Mouse (Mus musculus) megakaryocyte, adult 5-6 weeks (primary cell): Measurements from ENCODE around the gene Zfp174. TPM values are rescaled to one million over a fixed set of nuclear protein-coding genes. Genes with fewer than 3 reads are reported as not detected.

Experiments
- ATAC-seq: 2 replicates; pipeline ENCODE4 v1.8.0; 2016; ENCODE audit warnings: mild to moderate bottlenecking, inconsistent platforms; ENCODE audit not compliant: poor library complexity, severe bottlenecking
- total RNA-seq, 2 experiments: library from RNA; stranded (forward) in 1 of 2; stranded (reverse) in 1 of 2; fragments of 153-499, 151-499 nt in 1 of 2; fragments of 221-1000, 200-1000 nt in 1 of 2; gene quantifications; 2 replicates each; pipeline versions ENCODE4 v1.2.3 to v1.2.4; 2015 to 2017

The Zfp174 gene
- total RNA-seq, 2 experiments from 2014 or later, result 0.22 to 0.74 TPM

- no peak for ATAC-seq
Observed at GRCm38 (mm10) chr16:3876346-3876745, 29.3 kb downstream of the Zfp174 start.

- ATAC-seq, result peak; percentile 99
Observed at GRCm38 (mm10) chr16:3884201-3885064, 37.4 kb downstream of the Zfp174 start, which contains the start of the genes Zfp597 and Gm20695. TSS of gene Zfp597 (minus strand) at chr16:3884561. TSS of gene Gm20695 (plus strand) at chr16:3884648.

GRCm38 (mm10) chr16:3885065-3885670 is 38.1 kb downstream of the Zfp174 start:
- ATAC-seq, result peak; percentile 22; the same call in 1 of the 2 replicates

- no peak for ATAC-seq
Observed at GRCm38 (mm10) chr16:3891621-3892295, 44.7 kb downstream of the Zfp174 start.

- no peak for ATAC-seq
Observed at GRCm38 (mm10) chr16:3893739-3894138, 46.7 kb downstream of the Zfp174 start.

- ATAC-seq, result peak; percentile 96
Observed at GRCm38 (mm10) chr16:3895173-3895792, 48.2 kb downstream of the Zfp174 start.

GRCm38 (mm10) chr16:3896046-3896445 is 49.0 kb downstream of the Zfp174 start:
- no peak for ATAC-seq

- ATAC-seq, result no peak
Observed at GRCm38 (mm10) chr16:3896553-3896952, 49.5 kb downstream of the Zfp174 start.

GRCm38 (mm10) chr16:3907471-3907870 is 60.4 kb downstream of the Zfp174 start:
- ATAC-seq, result no peak

Other genes with a start within 250 kb of the Zfp174 start
- gene Mefv, start 129.2 kb upstream of the Zfp174 start, total RNA-seq (2015), result 27.5 and 28.6 TPM in 2 replicates
- gene Mefv, start 129.2 kb upstream of the Zfp174 start, total RNA-seq (2017), result 79.8 and 84.7 TPM in 2 replicates
- gene Zfp263, start 103.2 kb upstream of the Zfp174 start, total RNA-seq (2015), result 29.0 and 29.7 TPM in 2 replicates
- gene Zfp263, start 103.2 kb upstream of the Zfp174 start, total RNA-seq (2017), result 35.1 and 40.4 TPM in 2 replicates
- gene Olfr15, start 16.4 kb upstream of the Zfp174 start, total RNA-seq (2015), result not detected in 2 replicates
- gene Olfr15, start 16.4 kb upstream of the Zfp174 start, total RNA-seq (2017), result not detected in 2 replicates
- 157 and 163 TPM in 2 replicates for gene Naa60, start 25.1 kb downstream of the Zfp174 start, total RNA-seq (2015)
- gene Naa60, start 25.1 kb downstream of the Zfp174 start, total RNA-seq (2017), result 61.0 and 64.2 TPM in 2 replicates
- 9.9 and 11.0 TPM in 2 replicates for gene Zfp597, start 37.3 kb downstream of the Zfp174 start, total RNA-seq (2015)
- gene Zfp597, start 37.3 kb downstream of the Zfp174 start, total RNA-seq (2017), result 20.8 and 22.5 TPM in 2 replicates
- gene Gm20695, start 37.4 kb downstream of the Zfp174 start, total RNA-seq (2015), result not detected in 2 replicates
- 0.98 and 1.3 TPM in 2 replicates for gene Gm20695, start 37.4 kb downstream of the Zfp174 start, total RNA-seq (2017)
- gene 1700037C18Rik, start 61.4 kb downstream of the Zfp174 start, total RNA-seq (2015), result 1.2 and 5.9 TPM in 2 replicates
- 0.85 and 3.2 TPM in 2 replicates for gene 1700037C18Rik, start 61.4 kb downstream of the Zfp174 start, total RNA-seq (2017)
- 12.4 and 17.8 TPM in 2 replicates for gene Cluap1, start 61.5 kb downstream of the Zfp174 start, total RNA-seq (2015)
- gene Cluap1, start 61.5 kb downstream of the Zfp174 start, total RNA-seq (2017), result 15.9 and 18.2 TPM in 2 replicates
- 0.98 and 1.0 TPM in 2 replicates for gene Nlrc3, start 129.4 kb downstream of the Zfp174 start, total RNA-seq (2015)
- 0.51 and 1.1 TPM in 2 replicates for gene Nlrc3, start 129.4 kb downstream of the Zfp174 start, total RNA-seq (2017)
- gene Slx4, start 156.5 kb downstream of the Zfp174 start, total RNA-seq (2015), result 18.7 and 23.5 TPM in 2 replicates
- 19.2 and 34.6 TPM in 2 replicates for gene Slx4, start 156.5 kb downstream of the Zfp174 start, total RNA-seq (2017)
- not detected in 2 replicates for gene Dnase1, start 189.7 kb downstream of the Zfp174 start, total RNA-seq (2015)
- gene Dnase1, start 189.7 kb downstream of the Zfp174 start, total RNA-seq (2017), result 0.18 TPM in 1 of 2 replicates, not detected in the other
- 25.5 and 30.1 TPM in 2 replicates for gene Trap1, start 230.6 kb downstream of the Zfp174 start, total RNA-seq (2015)
- 50.7 and 53.7 TPM in 2 replicates for gene Trap1, start 230.6 kb downstream of the Zfp174 start, total RNA-seq (2017)